In the genomic region with DNA sequence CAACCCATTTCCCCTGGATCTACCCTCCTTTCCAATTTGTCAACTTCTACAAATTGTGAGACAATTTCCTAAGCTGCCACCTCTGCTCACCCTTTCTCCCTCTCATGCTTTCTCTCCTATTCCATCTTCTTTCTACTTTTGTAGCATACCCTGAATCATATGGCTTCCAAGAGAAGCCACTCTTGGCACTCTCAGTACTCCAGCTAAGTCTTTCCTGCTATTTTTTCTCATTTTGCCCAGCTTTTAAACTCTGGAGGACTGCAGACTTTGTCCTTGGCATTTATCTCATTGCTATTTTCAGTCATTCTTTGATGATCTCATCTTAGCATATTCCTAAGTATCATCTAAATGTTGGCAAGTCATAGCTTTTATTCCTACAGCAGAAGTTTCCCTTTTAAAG, we compare ENCODE assay signal across 15 mouse cellular contexts.
A peak's percentile ranks its signal among the peaks of the same experiment; 100 is the strongest.
DNase-seq lines count a peak whose midpoint lies in the region.
"Had no signal": no experiment of that assay in that cellular context is flagged by ENCODE, and none has a peak within 500 bp of the region (broad histone marks: within the 10 kb centered on the region; RNA-seq: fewer than 3 reads in every experiment).

No protein-coding gene starts in this region.

- DNase-seq in adrenal gland, postnatal 10 days: peak; percentile 6
- DNase-seq in adrenal gland, postnatal 4 days (ENCODE audit: low spot score in 2 of 2): no peak
- peak; percentile 6 for DNase-seq in layer of hippocampus, adult 9-11 months
- DNase-seq in layer of hippocampus, adult 11-12 months (ENCODE audit: low spot score): no peak
- DNase-seq in right cerebral cortex, adult 18-20 months: peak; percentile 42
- DNase-seq in right cerebral cortex, postnatal 10 days (ENCODE audit: low spot score in 2 of 2): no peak
- DNase-seq in left cerebral cortex, postnatal 25 days (ENCODE audit: low spot score in 2 of 2): peak; percentile 6 to 85
- DNase-seq in heart, postnatal 36 days: no peak
- DNase-seq: adrenal gland, postnatal 14 days; cerebellum, adult 11 months; cerebellum, adult 8-10 months; cerebellum, postnatal 14 days; gastrocnemius, postnatal 14 days; heart, adult 2 months; heart, postnatal 14 days had no signal

- intact Hi-C loops in left cerebral cortex, postnatal 25 days (cut with DNase I): loop anchor here (2.0 to 5.0 kb wide), 2 partner anchors 272 to 348 kb away; no protein-coding TSS in a partner anchor
- intact Hi-C loops in heart, postnatal 36 days (cut with DNase I): no loop called here

Comparison
In these comparisons a context has a peak if more than half of its experiments do, and no peak if none do; other contexts are left out.
1. DNase-seq: peak in adrenal gland, postnatal 10 days (single experiment), layer of hippocampus, adult 9-11 months (single experiment), right cerebral cortex, adult 18-20 months (single experiment) and left cerebral cortex, postnatal 25 days (2 of 2); none in adrenal gland, postnatal 4 days (0 of 2), layer of hippocampus, adult 11-12 months (single experiment), right cerebral cortex, postnatal 10 days (0 of 2) and heart, postnatal 36 days (0 of 2).